Mouse (Mus musculus) cerebellum, adult 2 months (tissue): ENCODE results near the gene Cops4.

ENCODE experiments used
- CTCF ChIP-seq: fragments of 200-500 bp; IDR thresholded peaks from 2 replicates; pipeline ENCODE4 v1.5.1; 2011; ENCODE audit warnings: low read depth, mild to moderate bottlenecking, control low read depth, low read length, moderate library complexity, borderline replicate concordance; ENCODE audit not compliant: insufficient read depth
- POLR2A ChIP-seq: fragments of 200-500 bp; IDR thresholded peaks from 2 replicates; pipeline ENCODE4 v1.6.1; 2011; ENCODE audit warnings: low read length, control low read depth, borderline replicate concordance; ENCODE audit not compliant: insufficient read depth

GRCm38 (mm10) chr5:100566798-100567197, 48.7 kb downstream of the Cops4 start:
- no peak for TF ChIP-seq CTCF
- no peak for TF ChIP-seq POLR2A
